Mouse (Mus musculus) layer of hippocampus, adult 9-11 months (tissue): ENCODE results near the gene Csnk1e.
"Not testable (repeated sequence)": the region's sequence is repeated elsewhere in the genome, so short reads cannot be mapped to it uniquely, and the experiment has no call there.

Experiments used
- DNase-seq: peaks from one replicate; pipeline ENCODE4 v3.0.0; 2022

Gene Csnk1e

GRCm38 (mm10) chr15:79455106-79455810 lies at the start of gene Csnk1e:
Csnk1e (minus strand) TSS chr15:79455566.
- DNase-seq = peak; percentile 63

- DNase-seq = no peak
Observed at GRCm38 (mm10) chr15:79504707-79505452, 49.5 kb upstream of the Csnk1e start, which contains the start of gene Kcnj4. Kcnj4 (minus strand) TSS chr15:79505241.

DNA sequence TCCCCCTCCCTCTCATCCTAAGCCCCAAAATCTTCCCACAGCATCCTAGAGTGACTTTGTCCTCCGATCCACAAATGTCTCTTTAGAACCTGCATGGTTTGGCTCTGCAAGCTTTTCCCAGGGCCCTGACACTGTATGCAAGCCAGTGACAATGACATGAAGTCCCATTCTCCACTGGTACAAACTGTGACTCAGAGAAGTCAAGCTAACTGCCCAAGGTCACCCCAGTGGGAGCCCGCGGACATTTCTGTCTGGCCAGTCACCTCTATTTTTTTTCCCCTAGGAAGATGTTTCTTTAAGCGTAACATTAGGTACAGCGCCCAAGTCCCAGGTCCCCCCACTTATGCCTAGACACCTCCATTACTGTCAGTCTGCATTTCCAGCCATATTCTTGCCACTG lies 48.1 kb upstream of the Csnk1e start:
- no peak for DNase-seq

DNA sequence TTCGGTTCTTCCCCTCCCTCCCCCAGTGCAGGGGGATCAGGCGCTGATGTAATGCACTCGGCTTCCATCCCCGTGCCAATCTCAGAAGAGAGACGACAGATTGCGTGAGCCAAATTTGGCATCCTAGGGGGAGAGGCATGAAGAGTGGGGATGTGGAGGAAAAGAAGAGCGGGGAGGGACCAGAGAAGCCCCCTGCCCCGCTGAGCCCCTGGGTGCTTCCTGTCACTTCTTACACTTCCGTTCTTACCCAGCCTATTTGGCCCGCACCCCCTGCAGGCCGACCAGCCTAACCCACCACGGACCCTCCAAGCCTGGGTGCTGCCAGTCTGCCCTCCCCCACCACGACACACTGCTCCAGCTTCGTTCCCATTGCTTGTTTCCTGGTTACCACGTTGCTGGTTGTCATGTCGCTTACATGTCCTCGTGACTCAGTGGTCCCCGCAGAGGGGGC lies 47.5 kb upstream of the Csnk1e start:
- peak; percentile 78 for DNase-seq

GRCm38 (mm10) chr15:79500110-79500509 lies 44.7 kb upstream of the Csnk1e start:
- no peak for DNase-seq

- no peak for DNase-seq
Observed at GRCm38 (mm10) chr15:79493527-79493926, 38.2 kb upstream of the Csnk1e start.

GRCm38 (mm10) chr15:79489463-79489862 lies 34.1 kb upstream of the Csnk1e start:
- no peak for DNase-seq

DNA sequence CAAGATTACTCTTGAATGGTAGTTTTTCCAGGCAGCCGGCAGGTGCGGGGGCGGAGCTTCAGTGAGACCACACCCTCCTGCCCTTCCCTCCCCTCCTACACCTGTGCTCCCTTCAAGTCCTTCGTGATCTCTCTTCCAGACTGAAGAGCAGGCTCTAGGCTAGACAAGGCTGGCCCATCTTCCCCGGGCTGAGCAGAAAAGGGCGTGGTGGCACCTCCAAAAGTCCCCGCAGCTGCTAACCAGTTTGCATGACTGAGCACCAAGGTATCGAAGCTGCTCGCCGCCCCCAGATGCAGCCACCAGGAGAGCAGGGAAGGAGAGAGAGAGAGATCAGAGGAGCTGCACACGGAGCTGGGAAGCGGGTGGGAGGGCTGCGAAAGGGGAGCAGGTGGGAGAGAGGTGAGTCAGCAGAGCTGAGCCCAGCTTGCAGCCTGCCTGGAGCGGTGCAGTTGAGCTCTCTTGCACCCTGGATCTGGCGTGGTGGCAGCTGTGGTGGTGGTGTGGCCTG lies 25.9 kb upstream of the Csnk1e start:
- peak; percentile 62 for DNase-seq

- DNase-seq = no peak
Observed at GRCm38 (mm10) chr15:79477227-79477626, 21.9 kb upstream of the Csnk1e start.

DNA sequence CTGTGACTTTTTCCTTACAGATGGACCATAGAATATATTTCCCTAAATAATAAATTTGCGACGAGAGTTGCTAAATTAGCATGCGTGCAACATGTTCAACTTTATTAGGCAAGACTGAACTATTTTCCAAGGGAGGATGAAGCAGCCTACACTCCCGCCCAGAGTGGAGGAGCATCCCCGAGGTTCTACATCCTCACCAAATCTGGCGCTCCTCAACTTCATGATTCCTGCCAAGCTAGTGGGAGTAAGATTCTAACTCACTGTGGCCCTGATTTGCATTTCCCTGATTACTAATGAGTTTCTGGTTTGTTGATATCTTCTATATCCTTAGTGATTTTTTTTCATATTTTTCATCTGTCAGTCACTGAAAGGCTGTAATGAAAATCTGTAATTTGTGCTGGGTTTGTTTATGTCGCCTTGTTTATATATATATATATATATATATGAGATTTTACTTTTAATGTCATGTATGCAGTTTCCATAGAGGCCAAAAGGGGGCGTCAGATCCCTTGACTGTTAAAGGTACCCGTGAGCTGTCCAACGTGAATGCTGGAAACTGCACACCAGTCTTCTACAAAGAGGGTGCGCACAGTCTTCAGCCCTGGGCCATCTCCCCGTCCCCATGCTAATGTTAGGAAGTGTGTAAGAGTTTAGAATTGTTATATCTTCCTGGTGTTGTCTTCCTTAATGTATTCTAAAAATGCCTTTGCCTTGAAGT lies 18.4 kb upstream of the Csnk1e start:
- DNase-seq = peak; percentile 63

- DNase-seq = no peak
Observed at GRCm38 (mm10) chr15:79473042-79473441, 17.7 kb upstream of the Csnk1e start.

- DNase-seq = peak; percentile 65
Observed at GRCm38 (mm10) chr15:79471095-79471494, 15.7 kb upstream of the Csnk1e start.

GRCm38 (mm10) chr15:79470583-79470982 lies 15.2 kb upstream of the Csnk1e start:
- DNase-seq = no peak

GRCm38 (mm10) chr15:79469577-79469976 lies 14.2 kb upstream of the Csnk1e start:
- DNase-seq = no peak

DNA sequence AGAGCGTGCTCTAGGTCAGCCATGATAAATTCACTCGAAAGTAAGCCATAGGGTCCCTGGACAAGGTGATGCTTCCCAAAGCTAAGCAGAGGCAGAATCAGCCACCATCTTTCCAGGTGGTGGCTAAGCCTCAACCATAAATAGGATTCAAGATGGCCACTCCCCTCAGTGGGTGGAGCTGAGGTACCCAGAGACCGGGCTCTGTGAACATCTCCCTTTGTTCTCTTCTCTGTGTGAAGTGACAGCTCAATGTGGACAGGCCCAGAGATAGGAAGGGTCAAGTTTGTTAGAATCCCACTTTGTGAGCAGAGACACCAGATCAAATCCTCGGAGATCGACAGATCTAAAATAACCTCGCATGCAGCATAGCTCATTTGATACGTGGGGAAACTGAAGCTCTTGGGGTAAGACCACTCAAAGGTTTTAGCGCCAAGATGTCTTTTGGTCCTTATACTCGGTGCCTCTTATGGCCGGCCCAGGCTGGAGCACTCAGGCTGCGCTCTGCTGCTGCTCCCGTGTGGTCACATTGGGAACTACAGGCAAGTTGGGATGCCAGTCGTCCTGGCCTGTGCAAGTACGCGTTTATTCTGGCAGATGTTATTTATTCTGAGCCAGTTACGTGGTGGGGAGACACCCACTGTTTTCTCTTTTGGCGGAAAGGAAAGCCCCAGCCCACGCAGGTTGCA lies 11.4 kb upstream of the Csnk1e start:
- peak; percentile 83 for DNase-seq

- DNase-seq = no peak
Observed at GRCm38 (mm10) chr15:79456546-79456945, 1.2 kb upstream of the Csnk1e start.

- not testable (repeated sequence) for DNase-seq
Observed at GRCm38 (mm10) chr15:79456104-79456503, 738 bp upstream of the Csnk1e start.

DNA sequence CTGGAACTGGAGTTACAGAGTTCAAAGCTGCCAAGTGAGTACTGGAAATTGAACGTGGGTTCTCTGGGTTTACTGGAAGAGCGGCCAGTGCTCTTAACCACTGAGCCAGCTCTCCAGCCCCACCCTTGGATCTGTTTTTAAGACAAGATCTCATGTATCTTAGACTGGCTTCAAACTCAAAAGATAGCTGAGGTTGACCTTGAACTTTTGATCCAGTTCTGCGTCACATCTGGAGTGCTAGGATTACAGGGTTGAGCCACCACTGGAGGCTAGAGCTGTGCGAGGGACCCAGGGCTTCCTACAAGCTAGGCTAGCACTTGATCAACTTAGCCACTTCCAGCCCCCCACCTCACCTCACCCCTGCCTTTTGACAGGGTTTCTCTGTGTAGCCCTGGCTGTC lies 1.5 kb downstream of the Csnk1e start:
- no peak for DNase-seq

DNA sequence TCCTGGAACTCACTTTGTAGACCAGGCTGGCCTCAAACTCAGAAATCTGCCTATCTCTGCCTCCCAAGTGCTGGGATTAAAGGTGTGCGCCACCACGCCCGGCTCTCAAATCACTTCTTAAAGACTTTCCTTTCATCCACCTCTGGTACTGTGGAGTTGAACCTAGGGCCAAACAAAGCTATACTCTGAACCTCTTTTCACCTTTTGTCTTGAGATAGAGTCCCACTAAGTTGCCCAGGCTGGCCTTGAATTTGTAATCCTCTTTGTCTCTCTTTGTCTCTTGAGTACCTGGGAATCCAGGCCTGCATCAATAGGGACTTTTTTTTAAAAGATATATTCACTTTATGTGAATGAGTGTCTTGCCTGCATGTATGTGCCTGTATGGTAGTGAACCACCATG lies 7.3 kb downstream of the Csnk1e start:
- DNase-seq = no peak

- DNase-seq = no peak
Observed at GRCm38 (mm10) chr15:79445786-79446654, 9.3 kb downstream of the Csnk1e start.

GRCm38 (mm10) chr15:79443856-79444410 lies 11.4 kb downstream of the Csnk1e start:
- DNase-seq = no peak
